Mouse (Mus musculus): ENCODE results near the gene Rps21. TPM values are rescaled to one million over a fixed set of nuclear protein-coding genes. Genes with fewer than 3 reads are reported as not detected.

Rps21 gene
- total RNA-seq (2021) = 100 to 1,000 TPM; 545 to 616 TPM
- long read RNA-seq, experiment 1, transcript Rps21-201 (6 exons, 394 nt) = major isoform, 43 of 65 reads
- long read RNA-seq, experiment 1, partial matches to known transcripts = 22 of 65 reads
- long read RNA-seq, experiment 1, other reads (novel, unspliced or antisense) = 0 of 65 reads
- long read RNA-seq, experiment 2, transcript Rps21-201 (6 exons, 394 nt) = major isoform, 23 of 42 reads
- long read RNA-seq, experiment 2, partial matches to known transcripts = 17 of 42 reads
- long read RNA-seq, experiment 2, other reads (novel, unspliced or antisense) = 2 of 42 reads

- peak; percentile 96 for DNase-seq
Observed at GRCm38 (mm10) chr2:180257001-180257521, at the start of gene Rps21. Rps21 (plus strand) TSS chr2:180257377.

GRCm38 (mm10) chr2:180207840-180208239, 49.3 kb upstream of the Rps21 start:
- peak; percentile 73 for DNase-seq

GRCm38 (mm10) chr2:180208976-180209375, 48.2 kb upstream of the Rps21 start:
- no peak for DNase-seq

DNA sequence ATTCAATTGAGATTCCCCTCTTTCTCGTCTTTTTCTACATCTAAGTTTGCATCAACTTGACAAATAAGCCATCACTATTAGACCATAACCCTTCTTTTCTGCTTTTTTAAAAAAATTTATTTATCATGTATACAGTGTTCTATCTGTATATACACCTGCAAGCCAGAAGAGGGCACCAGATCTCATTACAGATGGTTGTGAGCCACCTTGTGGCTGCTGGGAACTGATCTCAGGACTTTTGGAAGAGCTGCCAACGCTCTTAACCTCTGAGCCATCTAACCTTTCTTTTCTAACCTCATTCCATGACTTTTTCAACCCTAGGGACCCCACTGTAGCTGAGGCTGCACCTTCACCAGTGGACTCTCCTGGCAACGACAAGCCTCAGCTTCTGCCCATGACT, 44.9 kb upstream of the Rps21 start:
- DNase-seq = no peak

DNA sequence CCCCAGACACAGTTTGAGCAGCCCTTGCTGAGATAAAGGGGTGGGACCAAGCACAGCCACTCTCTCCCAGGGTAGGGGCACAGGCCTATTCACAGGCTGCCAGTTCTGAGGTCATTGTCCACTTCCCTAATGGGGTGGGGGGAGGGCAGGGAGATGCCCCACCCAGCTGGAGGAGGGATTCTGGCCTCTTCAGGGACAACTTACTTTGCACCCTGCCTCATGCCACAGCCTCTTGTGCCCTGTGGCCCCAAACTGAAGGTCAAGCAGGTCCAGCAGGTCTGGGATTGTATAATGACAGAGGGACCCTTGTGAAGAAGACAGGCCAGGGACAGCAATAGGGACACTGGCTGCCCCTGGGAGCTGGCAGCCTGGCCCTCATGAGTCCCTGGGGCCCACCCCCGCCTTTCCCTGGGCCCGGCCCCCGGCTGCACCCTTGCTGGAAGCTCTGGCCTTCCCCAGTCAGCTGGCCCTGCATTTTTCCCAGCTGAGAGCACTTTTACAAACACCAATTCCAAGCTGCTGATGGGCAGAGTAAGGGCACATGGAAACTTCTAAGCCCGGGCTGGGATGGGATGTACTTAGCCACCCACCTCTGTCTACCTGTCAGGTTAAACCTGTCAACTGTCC, 42.7 kb upstream of the Rps21 start:
- DNase-seq = no peak

GRCm38 (mm10) chr2:180215011-180215461, 42.1 kb upstream of the Rps21 start:
- DNase-seq = peak; percentile 43

DNA sequence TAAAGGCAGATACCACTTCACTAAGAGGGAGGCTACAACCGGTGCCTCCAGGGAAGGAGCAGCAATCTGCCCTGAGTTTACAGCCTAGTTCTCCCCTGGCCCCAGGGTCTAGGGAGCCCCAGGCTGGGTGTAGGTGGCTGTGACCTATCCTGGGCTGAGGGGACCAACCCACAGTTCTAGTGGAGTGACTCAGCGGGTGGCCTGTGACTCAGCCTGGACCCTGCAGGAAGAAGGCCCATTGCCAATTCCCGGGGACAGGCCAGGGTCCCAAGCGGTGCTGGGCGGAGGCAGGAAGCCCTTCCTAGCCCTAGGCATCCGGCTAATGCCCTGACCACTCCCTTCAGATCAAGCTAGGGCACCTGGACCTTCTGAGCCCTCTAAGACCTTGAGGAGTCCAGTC, 41.2 kb upstream of the Rps21 start:
- no peak for DNase-seq

GRCm38 (mm10) chr2:180216921-180217320, 40.3 kb upstream of the Rps21 start:
- DNase-seq = no peak

DNA sequence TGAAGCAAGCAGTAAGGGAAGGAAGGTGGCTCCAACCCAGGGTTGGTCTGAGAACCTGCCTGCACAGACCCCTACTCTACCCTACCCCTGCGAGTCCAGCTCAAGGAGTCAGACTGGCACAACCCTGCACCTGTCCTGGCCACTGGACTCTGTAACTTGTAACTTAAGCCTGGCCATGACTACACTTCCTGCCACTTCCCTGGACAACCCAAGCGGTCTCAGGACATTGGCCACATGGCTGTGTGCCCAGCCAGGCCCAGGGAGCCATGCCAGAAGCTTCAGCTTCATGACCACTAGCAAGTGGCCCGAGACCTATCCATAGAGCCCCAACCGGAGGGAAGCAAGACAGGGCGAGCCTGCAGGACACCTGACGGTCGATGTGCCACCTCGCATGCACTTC, 39.6 kb upstream of the Rps21 start:
- peak; percentile 86 for DNase-seq

DNA sequence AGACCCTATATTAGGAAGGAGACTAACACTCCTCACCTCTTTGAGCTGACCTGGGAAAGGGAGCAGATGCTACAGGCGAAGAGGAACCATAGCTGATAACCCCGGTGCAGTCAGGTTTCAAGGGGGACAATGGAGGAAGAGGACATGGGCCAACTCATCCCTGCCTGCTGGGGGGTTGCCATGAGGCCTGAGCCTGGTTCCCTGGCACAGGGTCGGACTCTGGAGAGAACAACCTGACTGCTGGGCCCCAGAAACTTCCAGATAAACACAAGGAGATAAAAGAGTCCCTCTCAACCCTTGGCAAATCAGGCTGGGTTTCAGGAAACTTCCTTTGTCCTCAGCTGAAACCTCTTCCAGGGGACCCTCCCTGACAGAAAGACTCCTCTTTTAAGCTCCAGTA, 38.9 kb upstream of the Rps21 start:
- DNase-seq = no peak

DNA sequence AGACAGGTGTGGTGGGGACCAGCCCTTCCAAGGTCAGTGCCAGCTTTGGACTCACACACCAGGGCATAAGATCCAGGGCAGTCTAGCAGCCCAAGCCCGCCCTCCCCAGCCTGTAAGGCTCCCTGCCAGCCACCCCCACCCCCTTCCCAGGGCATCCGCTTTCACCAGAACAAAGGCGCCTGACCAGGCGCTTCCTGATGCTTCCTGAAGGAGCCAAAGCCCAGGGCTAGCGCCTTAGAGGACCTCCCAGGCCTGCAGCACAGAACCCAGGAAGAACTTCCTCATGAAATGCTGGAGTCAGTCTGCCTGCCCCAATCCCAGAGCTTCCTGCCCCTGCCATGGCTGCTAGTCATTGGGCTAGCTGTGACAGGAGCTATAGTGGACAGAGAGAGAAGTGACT, 38.5 kb upstream of the Rps21 start:
- DNase-seq = no peak

- no peak for DNase-seq
Observed at GRCm38 (mm10) chr2:180219145-180219943, 37.8 kb upstream of the Rps21 start.

DNA sequence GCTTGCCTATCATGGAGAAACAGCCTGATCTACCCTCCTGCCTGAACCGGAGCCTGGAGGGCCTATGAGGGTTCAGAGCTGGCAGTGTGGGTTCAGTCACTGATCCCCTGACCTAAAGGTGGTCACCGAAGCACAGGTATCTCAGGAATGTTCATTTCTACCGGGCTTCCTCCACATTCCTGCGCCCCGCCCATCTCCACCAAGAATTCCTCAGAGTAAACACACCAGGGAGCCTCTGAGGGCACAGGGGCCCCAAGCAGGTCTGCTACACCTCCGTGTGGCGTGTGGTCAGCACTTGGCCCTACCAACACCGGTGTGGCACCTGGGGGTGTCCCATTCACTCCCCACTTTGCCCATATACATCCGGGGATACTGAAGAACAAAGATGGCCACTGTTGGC, 37.0 kb upstream of the Rps21 start:
- no peak for DNase-seq

DNA sequence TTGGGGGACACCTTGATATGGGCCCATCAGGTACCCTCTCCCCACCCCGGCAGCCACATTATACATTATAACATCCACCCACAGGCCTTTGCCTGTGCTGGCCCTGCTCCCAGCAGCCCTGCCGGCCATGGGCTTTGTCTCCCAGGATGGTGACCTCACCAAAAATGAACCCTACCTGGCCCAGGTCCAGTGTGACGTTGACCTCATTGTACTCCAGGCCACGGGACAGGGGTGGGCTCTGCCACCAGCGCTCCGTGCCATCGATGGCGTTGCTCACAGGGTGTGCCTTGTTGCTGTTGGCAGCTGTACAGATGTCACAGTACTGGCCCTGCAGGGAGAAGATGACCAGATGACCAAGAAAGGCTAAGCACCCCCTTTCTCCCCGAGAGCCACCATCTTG, 36.1 kb upstream of the Rps21 start:
- no peak for DNase-seq

DNA sequence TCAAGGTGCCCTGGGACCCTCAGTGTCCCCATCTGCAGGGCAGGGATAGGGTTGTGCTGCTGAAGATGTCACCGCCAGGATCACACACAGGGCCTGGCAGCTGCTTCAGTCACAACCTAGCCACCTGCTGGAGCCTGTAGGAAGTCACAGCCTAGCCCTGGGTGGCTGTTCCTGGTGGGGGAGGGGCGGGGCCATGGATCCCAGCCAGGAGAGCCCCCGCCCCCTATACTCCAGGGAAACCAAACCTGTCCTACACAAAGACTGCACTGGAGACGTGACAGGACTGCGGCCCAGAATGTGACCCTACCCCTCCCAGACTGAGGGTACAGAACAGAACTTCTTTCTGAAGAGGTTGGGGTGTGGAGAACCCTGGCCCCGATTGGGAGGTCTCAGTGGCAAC, 34.9 kb upstream of the Rps21 start:
- no peak for DNase-seq

GRCm38 (mm10) chr2:180224647-180225043, 32.5 kb upstream of the Rps21 start:
- no peak for DNase-seq

- DNase-seq = no peak
Observed at GRCm38 (mm10) chr2:180225044-180225761, 32.0 kb upstream of the Rps21 start.

DNA sequence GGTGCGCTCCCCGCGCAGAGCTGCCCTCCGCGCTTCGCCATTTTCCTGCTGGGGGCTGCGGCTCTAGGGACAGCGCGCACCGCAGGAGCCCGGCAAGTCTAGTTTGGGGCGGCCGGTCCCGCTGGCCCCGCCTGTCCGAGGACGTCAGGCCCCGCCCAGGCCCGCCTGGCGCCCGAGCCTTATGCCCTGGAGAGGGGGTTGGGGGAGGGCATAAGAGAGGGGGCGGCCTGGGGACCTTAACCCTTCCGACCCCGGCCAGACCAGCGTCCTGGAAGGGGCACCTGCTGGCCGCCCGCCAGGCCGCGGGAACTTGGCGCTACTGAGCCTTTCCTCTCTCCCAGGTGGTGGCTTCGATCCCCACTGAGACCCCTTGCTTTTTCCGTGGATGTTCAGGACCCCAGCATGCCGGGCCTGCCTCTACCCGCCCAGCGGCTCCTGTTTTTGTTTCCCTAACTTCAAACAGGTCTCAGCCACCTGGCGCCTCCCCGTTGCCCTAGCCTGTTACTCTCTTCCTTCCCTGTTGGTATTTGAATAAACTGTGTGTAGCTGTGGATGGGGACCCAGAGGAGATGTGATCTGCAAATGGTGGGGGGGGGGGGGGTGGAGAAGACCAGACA, 31.3 kb upstream of the Rps21 start, which contains the start of gene Lama5:
Lama5 (minus strand) TSS at position 98 of the 617 bp plus-strand sequence.
- DNase-seq = peak; percentile 59

GRCm38 (mm10) chr2:180227262-180228059, 29.7 kb upstream of the Rps21 start:
- DNase-seq = peak; percentile 58

DNA sequence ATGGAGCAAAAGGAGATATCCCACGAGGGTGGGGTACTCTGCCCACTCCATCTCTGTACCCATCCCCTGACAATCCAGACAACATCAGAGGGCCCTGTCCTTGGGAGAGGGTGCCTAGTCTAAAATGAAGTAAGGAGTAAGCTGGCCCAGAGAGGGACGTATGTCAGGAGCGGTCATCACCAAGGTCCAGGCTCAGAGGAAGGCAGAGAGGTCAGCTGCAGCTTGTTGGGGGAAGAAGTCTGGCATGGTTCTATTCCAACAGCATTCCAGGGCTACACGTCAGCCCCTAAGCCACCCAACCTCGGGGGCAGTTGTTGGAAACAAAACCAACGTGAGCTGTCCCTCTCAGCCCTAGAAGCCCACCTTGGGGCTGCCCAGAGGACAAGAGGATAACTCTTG, 29.1 kb upstream of the Rps21 start:
- DNase-seq = no peak

DNA sequence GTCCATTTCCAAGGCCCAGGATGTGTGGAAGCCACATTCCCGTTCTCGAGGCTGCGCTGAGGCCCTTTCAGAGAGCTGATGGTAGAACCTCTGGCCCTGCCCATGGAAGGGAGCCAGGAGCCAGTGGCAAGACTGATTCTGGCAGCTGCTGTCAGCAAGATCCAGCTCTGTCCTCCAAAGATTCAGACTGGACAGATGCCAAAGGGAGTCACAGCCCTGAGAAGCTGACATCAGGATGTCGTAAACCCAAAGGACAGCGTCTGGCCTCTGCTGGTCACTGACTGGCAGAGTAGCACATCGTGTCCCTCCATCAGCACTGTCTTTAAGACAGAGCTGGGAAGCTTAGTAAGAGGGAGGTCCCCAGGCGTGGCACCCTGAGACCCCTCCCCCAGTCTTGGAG, 28.6 kb upstream of the Rps21 start:
- DNase-seq = peak; percentile 60

Measured in gastrocnemius, postnatal 10 days (tissue).